13 mouse cellular contexts compared by ENCODE assay signal in the genomic region with DNA sequence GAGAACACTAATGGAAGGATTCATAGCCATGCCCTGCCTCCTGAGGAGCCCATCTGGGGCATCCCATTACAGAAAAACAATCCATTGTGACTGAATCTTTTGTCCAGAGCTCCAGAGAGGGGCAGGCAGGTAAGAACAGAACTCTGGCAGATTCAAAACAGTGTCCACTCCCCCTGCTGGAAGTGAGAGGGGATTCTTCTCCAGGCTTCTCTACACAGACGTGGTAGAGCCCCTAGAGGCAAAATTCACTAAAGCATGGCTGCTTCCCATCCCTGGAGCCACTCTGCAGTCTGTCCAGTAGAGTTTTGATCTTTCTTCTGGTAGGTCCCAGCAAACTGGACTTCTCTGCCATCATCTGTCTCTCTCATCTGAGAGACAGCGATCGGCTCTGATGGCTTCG. TPM values are rescaled to one million over a fixed set of nuclear protein-coding genes. Genes with fewer than 3 reads are reported as not detected.
DNase-seq lines count a peak whose midpoint lies in the region; TF ChIP-seq lines count a peak whose summit lies in the region.
"Had no signal": no experiment of that assay in that cellular context is flagged by ENCODE, and none has a peak within 500 bp of the region (broad histone marks: within the 10 kb centered on the region; RNA-seq: fewer than 3 reads in every experiment).

No protein-coding gene starts in this region.

- peak; percentile 40 for DNase-seq in heart, adult 11 months
- no peak for DNase-seq in heart, adult 9 months (ENCODE audit: low spot score in 2 of 2)
- peak; percentile 9 to 41 for DNase-seq in left cerebral cortex, postnatal 14 days (ENCODE audit: low spot score in 2 of 2)
- no peak for DNase-seq in left cerebral cortex, adult 9 months (ENCODE audit: low spot score in 2 of 2)
- peak; percentile 29 for DNase-seq in forelimb bud, embryonic 11.5 days (ENCODE audit: low read depth, low spot score)
- DNase-seq in cerebellum, adult 9-11 months, result no peak
- no peak for DNase-seq in urinary bladder, adult 18-20 months (ENCODE audit: low spot score in 2 of 2)
- DNase-seq: adrenal gland, adult 2 months; heart, adult 18-20 months; right cerebral cortex, adult 18-20 months had no signal

- no peaks in the 10 kb centered on the region for H3K4me1 ChIP-seq in E14TG2a.4 (replicated peaks; ENCODE audit: low read depth, low read length)
- H3K4me1 ChIP-seq: embryonic facial prominence, embryonic 13.5 days; limb, embryonic 12.5 days had no signal

- H3K9me3 ChIP-seq in E14TG2a.4 (ENCODE audit: low read length), result no peaks in the 10 kb centered on the region
- H3K9me3 ChIP-seq: embryonic facial prominence, embryonic 13.5 days; limb, embryonic 12.5 days had no signal

- no peak overlapping the region for H3K4me3 ChIP-seq in E14TG2a.4 (replicated peaks; ENCODE audit: low read length)
- H3K4me3 ChIP-seq: embryonic facial prominence, embryonic 13.5 days; limb, embryonic 12.5 days had no signal

- TF ChIP-seq CTCF in E14TG2a.4 (conservative IDR thresholded peaks at IDR 0.05; ENCODE audit: low read length), result peak; percentile 30; the same call in 1 of the 2 replicates

- peaks cover 14% of the 10 kb centered on the region; the same call in 1 of the 2 replicates for H3K27me3 ChIP-seq in E14TG2a.4 (ENCODE audit: insufficient read depth, low read length)
- H3K27me3 ChIP-seq: embryonic facial prominence, embryonic 13.5 days had no signal

- H3K36me3 ChIP-seq in E14TG2a.4 (ENCODE audit: insufficient read depth, low read length), result no peaks in the 10 kb centered on the region
- H3K36me3 ChIP-seq: embryonic facial prominence, embryonic 13.5 days; limb, embryonic 12.5 days had no signal

- intact Hi-C loops in left cerebral cortex, postnatal 14 days (cut with DNase I), result no loop called here

RNA-seq across cellular contexts. Expression of gene Krt5, which starts 8.6 kb away (rescaled TPM):
- total RNA-seq in left cerebral cortex, postnatal 14 days (2021), result not detected
- total RNA-seq: adrenal gland, adult 2 months had no signal

RNA-seq across cellular contexts. Expression of gene Krt6a, which starts 10.0 kb away (rescaled TPM):
- not detected for total RNA-seq in left cerebral cortex, postnatal 14 days (2021)
- total RNA-seq: adrenal gland, adult 2 months; heart, adult 18-20 months had no signal

RNA-seq across cellular contexts. Expression of gene Krt6b, which starts 24.0 kb away (rescaled TPM):
- not detected for total RNA-seq in left cerebral cortex, postnatal 14 days (2021)
- total RNA-seq: adrenal gland, adult 2 months; heart, adult 18-20 months had no signal

RNA-seq across cellular contexts. Expression of gene Krt71, which starts 38.8 kb away (rescaled TPM):
- not detected for total RNA-seq in left cerebral cortex, postnatal 14 days (2021)
- total RNA-seq: adrenal gland, adult 2 months; heart, adult 18-20 months had no signal

RNA-seq across cellular contexts. Expression of gene Gm5478, which starts 56.9 kb away (rescaled TPM):
- total RNA-seq in left cerebral cortex, postnatal 14 days (2021), result not detected
- total RNA-seq: adrenal gland, adult 2 months; heart, adult 18-20 months had no signal

Comparison
In these comparisons a context has a peak if more than half of its experiments do, and no peak if none do; other contexts are left out.
1. DNase-seq: peak in heart, adult 11 months (single experiment), left cerebral cortex, postnatal 14 days (2 of 2) and forelimb bud, embryonic 11.5 days (single experiment); none in heart, adult 9 months (0 of 2), left cerebral cortex, adult 9 months (0 of 2), cerebellum, adult 9-11 months (single experiment) and urinary bladder, adult 18-20 months (0 of 2).